Mouse (Mus musculus) embryonic facial prominence, embryonic 15.5 days (tissue): ENCODE measurements around the gene Tex48. TPM values are rescaled to one million over a fixed set of nuclear protein-coding genes. Genes with fewer than 3 reads are reported as not detected.

ENCODE experiments used
- ATAC-seq: fragments of 200-750 bp; cut with Nextera tagmentation; 2 replicates; pipeline ENCODE4 v1.8.0; 2017; ENCODE audit warnings: low read depth, moderate TSS enrichment; ENCODE audit not compliant: insufficient number of reproducible peaks, low FRiP score, low TSS enrichment
- H3K27ac ChIP-seq: fragments of 300-500 bp; sonication (generic); replicated peaks from 2 replicates; pipeline ENCODE4 v1.5.1; 2015; ENCODE audit warnings: mild to moderate bottlenecking, inconsistent platforms
- H3K27me3 ChIP-seq: fragments of 300-500 bp; sonication (generic); 2 replicates; pipeline ENCODE4 v1.6.1; 2015; ENCODE audit warnings: inconsistent platforms
- H3K36me3 ChIP-seq: fragments of 300-500 bp; sonication (generic); 2 replicates; pipeline ENCODE4 v1.6.1; 2015; ENCODE audit warnings: mild to moderate bottlenecking, inconsistent platforms
- H3K4me1 ChIP-seq: fragments of 300-500 bp; sonication (generic); 2 replicates; pipeline ENCODE4 v1.6.1; 2015; ENCODE audit warnings: inconsistent platforms
- H3K4me2 ChIP-seq: fragments of 300-500 bp; sonication (generic); replicated peaks from 2 replicates; pipeline ENCODE4 v1.6.1; 2015; ENCODE audit warnings: mild to moderate bottlenecking, inconsistent platforms
- H3K4me3 ChIP-seq: fragments of 300-500 bp; sonication (generic); replicated peaks from 2 replicates; pipeline ENCODE4 v1.5.1; 2015; ENCODE audit warnings: mild to moderate bottlenecking, inconsistent platforms
- H3K9ac ChIP-seq: fragments of 300-500 bp; sonication (generic); 2 replicates; pipeline ENCODE4 v1.6.1; 2015; ENCODE audit warnings: inconsistent platforms
- H3K9me3 ChIP-seq: fragments of 300-500 bp; sonication (generic); replicated peaks from 2 replicates; pipeline ENCODE4 v1.6.1; 2016; ENCODE audit warnings: inconsistent platforms
- WGBS: fragments of 180-500 bp; shearing (Covaris S2); methylation state at CpG from one replicate; pipeline ENCODE4 v1.1.7; 2015; 5-methylcytosine and 5-hydroxymethylcytosine counted together
- polyA plus RNA-seq: library from polyadenylated mRNA; unstranded; fragments of >200 nt; fragmentation: Nextera tagmentation; extraction: Ambion mirVana; gene quantifications from 2 replicates; pipeline ENCODE4 v1.2.1, GENCODE M21; 2015

Gene Tex48
- polyA plus RNA-seq, 1 experiment from 2014 or later: not detected

- no peaks in the 10 kb centered on the region for H3K9me3 ChIP-seq
- H3K4me3 ChIP-seq: no peak overlapping the region
- H3K9ac ChIP-seq: no peak overlapping the region
- no peaks in the 10 kb centered on the region for H3K4me1 ChIP-seq
- H3K27me3 ChIP-seq: no peaks in the 10 kb centered on the region
- no peak for ATAC-seq
- WGBS: 76% methylated on average over 5 of the region's 5 CpGs
- H3K27ac ChIP-seq: no peak overlapping the region
- no peaks in the 10 kb centered on the region for H3K36me3 ChIP-seq
- no peak overlapping the region for H3K4me2 ChIP-seq
Observed at GRCm38 (mm10) chr4:63594459-63595110, 27.6 kb downstream of the Tex48 start.

GRCm38 (mm10) chr4:63590538-63590937, 31.7 kb downstream of the Tex48 start:
- Histone ChIP-seq H3K4me3 (no peak overlapping the region), H3K9me3 (no peaks in the 10 kb centered on the region), H3K27me3 (no peaks in the 10 kb centered on the region), H3K4me2 (no peak overlapping the region), H3K36me3 (no peaks in the 10 kb centered on the region), H3K9ac (no peak overlapping the region), H3K27ac (no peak overlapping the region), H3K4me1 (no peaks in the 10 kb centered on the region)
- 72% methylated on average over 4 of the region's 4 CpGs for WGBS
- ATAC-seq: no peak

- Histone ChIP-seq H3K27ac (no peak overlapping the region), H3K4me1 (no peaks in the 10 kb centered on the region), H3K4me3 (no peak overlapping the region), H3K9me3 (no peaks in the 10 kb centered on the region), H3K27me3 (no peaks in the 10 kb centered on the region), H3K9ac (no peak overlapping the region), H3K4me2 (no peak overlapping the region), H3K36me3 (no peaks in the 10 kb centered on the region)
- WGBS: 76% methylated on average over 7 of the region's 7 CpGs
- no peak for ATAC-seq
Observed at GRCm38 (mm10) chr4:63589987-63590386, 32.2 kb downstream of the Tex48 start.

- peaks cover 11% of the 10 kb centered on the region for H3K4me1 ChIP-seq
- no peaks in the 10 kb centered on the region for H3K9me3 ChIP-seq
- no peaks in the 10 kb centered on the region for H3K36me3 ChIP-seq
- H3K4me2 ChIP-seq: no peak overlapping the region
- H3K4me3 ChIP-seq: no peak overlapping the region
- no peaks in the 10 kb centered on the region for H3K27me3 ChIP-seq
- no peak overlapping the region for H3K9ac ChIP-seq
- ATAC-seq: no peak
- H3K27ac ChIP-seq: no peak overlapping the region
- WGBS: 78% methylated on average over 2 of the region's 2 CpGs
Observed at GRCm38 (mm10) chr4:63586240-63586639, 36.0 kb downstream of the Tex48 start.

GRCm38 (mm10) chr4:63585216-63585615, 37.0 kb downstream of the Tex48 start:
- Histone ChIP-seq H3K4me1 (peaks cover 11% of the 10 kb centered on the region), H3K9me3 (no peaks in the 10 kb centered on the region), H3K36me3 (no peaks in the 10 kb centered on the region), H3K4me3 (no peak overlapping the region), H3K4me2 (no peak overlapping the region), H3K27me3 (no peaks in the 10 kb centered on the region), H3K27ac (no peak overlapping the region), H3K9ac (no peak overlapping the region)
- ATAC-seq: no peak
- 89% methylated on average over 10 of the region's 10 CpGs for WGBS

- H3K27me3 ChIP-seq: no peaks in the 10 kb centered on the region
- peak overlapping the region; percentile 60; the same call in 1 of the 2 replicates for H3K27ac ChIP-seq
- 18% methylated on average over 5 of the region's 5 CpGs for WGBS
- no peak overlapping the region for H3K9ac ChIP-seq
- no peak overlapping the region for H3K4me2 ChIP-seq
- peaks cover 11% of the 10 kb centered on the region for H3K4me1 ChIP-seq
- ATAC-seq: peak; percentile 63; the same call in 1 of the 2 replicates
- no peaks in the 10 kb centered on the region for H3K9me3 ChIP-seq
- H3K4me3 ChIP-seq: no peak overlapping the region
- H3K36me3 ChIP-seq: peaks cover 3% of the 10 kb centered on the region; the same call in 1 of the 2 replicates
Observed at GRCm38 (mm10) chr4:63582580-63582979, 39.6 kb downstream of the Tex48 start.

GRCm38 (mm10) chr4:63580078-63580477, 42.1 kb downstream of the Tex48 start:
- H3K27me3 ChIP-seq: no peaks in the 10 kb centered on the region
- no peaks in the 10 kb centered on the region for H3K9me3 ChIP-seq
- no peak overlapping the region for H3K9ac ChIP-seq
- no peak overlapping the region for H3K4me3 ChIP-seq
- 40% methylated on average over 6 of the region's 6 CpGs for WGBS
- no peak overlapping the region for H3K27ac ChIP-seq
- peaks cover 7% of the 10 kb centered on the region; the same call in 1 of the 2 replicates for H3K36me3 ChIP-seq
- ATAC-seq: no peak
- H3K4me1 ChIP-seq: peaks cover 11% of the 10 kb centered on the region
- H3K4me2 ChIP-seq: no peak overlapping the region

GRCm38 (mm10) chr4:63579649-63580048, 42.6 kb downstream of the Tex48 start:
- Histone ChIP-seq H3K27me3 (no peaks in the 10 kb centered on the region), H3K4me2 (no peak overlapping the region), H3K9me3 (no peaks in the 10 kb centered on the region), H3K27ac (no peak overlapping the region), H3K9ac (no peak overlapping the region), H3K4me3 (no peak overlapping the region), H3K4me1 (peaks cover 11% of the 10 kb centered on the region), H3K36me3 (peaks cover 7% of the 10 kb centered on the region; the same call in 1 of the 2 replicates)
- WGBS: 82% methylated on average over 14 of the region's 14 CpGs
- ATAC-seq: no peak

GRCm38 (mm10) chr4:63572621-63573020, 49.6 kb downstream of the Tex48 start:
- Histone ChIP-seq H3K9me3 (no peaks in the 10 kb centered on the region), H3K27me3 (no peaks in the 10 kb centered on the region), H3K27ac (no peak overlapping the region), H3K4me2 (no peak overlapping the region), H3K4me1 (peaks cover 17% of the 10 kb centered on the region), H3K36me3 (peaks cover 7% of the 10 kb centered on the region), H3K9ac (no peak overlapping the region), H3K4me3 (no peak overlapping the region)
- WGBS: 90% methylated on average over 5 of the region's 5 CpGs
- no peak for ATAC-seq

- Histone ChIP-seq H3K9ac (no peak overlapping the region), H3K4me1 (peaks cover 17% of the 10 kb centered on the region), H3K9me3 (no peaks in the 10 kb centered on the region), H3K27ac (peak overlapping the region; percentile 39; the same call in 1 of the 2 replicates), H3K27me3 (no peaks in the 10 kb centered on the region), H3K4me2 (no peak overlapping the region), H3K4me3 (no peak overlapping the region), H3K36me3 (peaks cover 12% of the 10 kb centered on the region; the same call in 1 of the 2 replicates)
- WGBS: 17% methylated on average over 7 of the region's 7 CpGs
- no peak for ATAC-seq
Observed at GRCm38 (mm10) chr4:63570208-63570781, 51.9 kb downstream of the Tex48 start.

- no peak overlapping the region for H3K27ac ChIP-seq
- no peak overlapping the region for H3K4me3 ChIP-seq
- H3K4me1 ChIP-seq: peaks cover 17% of the 10 kb centered on the region
- peaks cover 12% of the 10 kb centered on the region; the same call in 1 of the 2 replicates for H3K36me3 ChIP-seq
- no peaks in the 10 kb centered on the region for H3K27me3 ChIP-seq
- H3K9me3 ChIP-seq: no peaks in the 10 kb centered on the region
- WGBS: 83% methylated on average over 8 of the region's 8 CpGs
- no peak for ATAC-seq
- H3K4me2 ChIP-seq: no peak overlapping the region
- no peak overlapping the region for H3K9ac ChIP-seq
Observed at GRCm38 (mm10) chr4:63569322-63569721, 52.9 kb downstream of the Tex48 start.
